Mouse (Mus musculus) lung, postnatal 0 days (tissue): ENCODE measurements at regions not wholly inside any gene's neighbourhood (a gene's known extent, or its start where the extent isn't known, plus 50 kb on each side); places are given as distances from the start of the nearest gene placed in this dataset.

Experiments used
- CTCF ChIP-seq: IDR thresholded peaks from 2 replicates; pipeline ENCODE4 v1.5.1; 2016; ENCODE audit warnings: antibody characterized with exemption, mild to moderate bottlenecking
- EP300 ChIP-seq: IDR thresholded peaks from 2 replicates; pipeline ENCODE4 v1.6.1; 2016; ENCODE audit warnings: antibody characterized with exemption, mild to moderate bottlenecking, control low read depth

DNA sequence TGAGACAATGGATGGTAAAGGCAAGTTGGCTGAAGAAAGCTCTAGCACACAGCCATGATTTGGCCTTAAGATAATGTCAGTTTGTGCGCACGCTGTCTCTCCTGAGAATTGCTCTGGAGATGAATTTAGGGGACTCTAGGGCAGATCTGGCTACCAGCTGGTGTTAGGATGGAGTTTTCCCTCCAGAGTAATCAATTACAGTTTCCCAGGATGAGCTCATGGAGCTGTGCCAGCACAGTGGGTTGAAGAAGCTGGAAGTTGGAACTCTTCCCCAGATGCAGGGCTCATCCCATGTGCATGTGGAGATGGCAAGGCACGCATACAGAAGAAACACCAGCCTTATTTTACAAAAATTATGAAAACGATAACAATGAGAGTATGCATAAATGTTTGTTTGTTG, 481.0 kb downstream of the Gm826 start:
- TF ChIP-seq CTCF: no peak
- no peak for TF ChIP-seq EP300
